Mouse (Mus musculus): ENCODE data around the gene Cct5. TPM values are rescaled to one million over a fixed set of nuclear protein-coding genes. Genes with fewer than 3 reads are reported as not detected.

Cct5 gene
- polyA plus RNA-seq, 1 experiment from 2014 or later, result 211 TPM

DNA sequence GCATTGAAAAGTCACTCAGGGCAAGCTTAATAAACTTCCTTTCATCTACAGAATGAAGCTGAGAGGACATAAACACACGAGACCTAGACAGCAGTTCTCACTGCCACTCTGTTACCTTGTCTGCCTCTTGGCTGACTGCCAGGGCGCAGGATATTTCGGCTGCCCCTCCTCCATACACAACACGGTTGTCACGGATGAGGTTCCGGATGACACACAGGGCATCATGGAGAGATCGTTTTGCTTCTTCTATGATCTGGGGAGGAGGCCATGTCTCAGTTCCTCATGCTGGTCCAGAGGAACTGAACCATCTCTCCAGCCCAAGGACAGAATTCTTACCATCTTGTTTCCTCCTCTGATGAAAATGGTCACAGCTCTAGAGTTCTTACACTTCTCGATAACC is 9.1 kb downstream of the Cct5 start:
- no peak overlapping the region for H3K4me2 ChIP-seq (replicated peaks; ENCODE audit: low read depth, low read length)
- no peaks in the 10 kb centered on the region for H3K9me3 ChIP-seq (ENCODE audit: low read length)
- H3K4me3 ChIP-seq (ENCODE audit: low read depth, low read length), result no peak overlapping the region
- no peak for TF ChIP-seq CTCF (IDR thresholded peaks at IDR 0.05)
- TF ChIP-seq EP300 (IDR thresholded peaks at IDR 0.05), result no peak
- no peak for DNase-seq (ENCODE audit: low spot score)
- H3K36me3 ChIP-seq (ENCODE audit: insufficient read depth, low read length), result peaks cover 42% of the 10 kb centered on the region; the same call in 1 of the 2 replicates
- H3K27ac ChIP-seq (ENCODE audit: low read length), result no peak overlapping the region
- no peaks in the 10 kb centered on the region for H3K27me3 ChIP-seq (replicated peaks; ENCODE audit: insufficient read depth, low read length)
- no peak for ATAC-seq
- H3K4me1 ChIP-seq (ENCODE audit: insufficient read depth, low read depth, low read length), result no peaks in the 10 kb centered on the region
- 65% methylated on average over 8 of the region's 8 CpGs for WGBS
- H3K9ac ChIP-seq (replicated peaks; ENCODE audit: low read depth), result no peak overlapping the region

DNA sequence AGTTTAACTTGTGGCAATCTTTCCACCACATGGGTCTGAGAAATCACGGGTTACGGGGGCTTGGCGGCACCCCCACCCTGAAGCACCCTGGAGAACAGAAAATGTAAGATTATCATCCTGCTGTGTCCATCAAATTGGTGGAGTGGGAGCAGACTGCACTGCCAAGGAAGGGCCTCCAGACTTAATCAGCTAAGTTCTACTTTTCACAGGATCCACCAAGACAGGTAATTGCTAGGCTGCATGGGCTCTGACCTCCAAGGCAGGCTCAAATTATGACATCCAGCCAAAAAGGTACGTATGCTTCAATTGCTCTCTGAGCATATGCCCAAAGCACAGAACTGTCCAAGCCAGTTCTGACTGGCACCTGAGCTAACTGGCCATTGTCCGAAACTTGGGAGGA is 11.4 kb downstream of the Cct5 start:
- no peak for DNase-seq (ENCODE audit: low spot score)
- Histone ChIP-seq H3K4me1 (ENCODE audit: insufficient read depth, low read depth, low read length) (no peaks in the 10 kb centered on the region), H3K36me3 (ENCODE audit: insufficient read depth, low read length) (peaks cover 32% of the 10 kb centered on the region; the same call in 1 of the 2 replicates), H3K4me3 (ENCODE audit: low read depth, low read length) (no peak overlapping the region), H3K4me2 (replicated peaks; ENCODE audit: low read depth, low read length) (no peak overlapping the region), H3K27ac (ENCODE audit: low read length) (no peak overlapping the region), H3K27me3 (replicated peaks; ENCODE audit: insufficient read depth, low read length) (no peaks in the 10 kb centered on the region), H3K9me3 (ENCODE audit: low read length) (no peaks in the 10 kb centered on the region), H3K9ac (replicated peaks; ENCODE audit: low read depth) (no peak overlapping the region)
- WGBS, result 95% methylated on average over 5 of the region's 5 CpGs
- no peak for ATAC-seq
- no peak for TF ChIP-seq EP300 (IDR thresholded peaks at IDR 0.05)
- TF ChIP-seq CTCF (IDR thresholded peaks at IDR 0.05), result no peak

DNA sequence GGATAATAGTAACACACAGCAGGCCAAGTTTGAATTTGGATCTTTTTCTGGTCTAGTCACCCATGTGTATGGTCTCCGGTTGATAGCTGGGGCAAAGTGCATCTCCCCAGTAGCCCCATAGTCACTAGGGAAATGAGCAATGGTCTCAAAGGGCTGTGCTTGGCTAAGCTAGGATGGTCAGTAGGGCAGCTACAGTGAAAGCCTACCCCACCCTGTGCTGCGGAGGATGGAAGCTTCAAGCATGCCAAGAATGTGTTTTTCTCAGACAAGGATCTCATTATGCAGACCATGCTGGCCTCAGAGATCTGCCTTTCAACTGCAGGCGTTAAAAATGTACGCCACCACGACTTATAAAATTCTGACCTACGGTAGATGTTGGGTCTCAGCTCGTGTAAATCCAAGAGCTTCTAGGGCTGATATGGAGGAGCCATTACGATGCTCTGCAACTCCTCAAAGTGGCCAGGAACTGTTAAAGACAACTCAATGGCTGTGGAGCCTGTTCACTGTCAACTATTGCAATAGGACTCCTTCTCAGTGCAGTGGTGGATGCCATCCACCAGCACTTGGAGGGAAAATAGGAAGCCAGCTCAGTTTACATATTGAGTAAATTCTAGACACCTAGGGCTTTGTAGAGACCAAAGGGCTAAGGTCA is 12.5 kb downstream of the Cct5 start:
- Histone ChIP-seq H3K4me1 (ENCODE audit: insufficient read depth, low read depth, low read length) (no peaks in the 10 kb centered on the region), H3K9ac (replicated peaks; ENCODE audit: low read depth) (no peak overlapping the region), H3K4me3 (ENCODE audit: low read depth, low read length) (no peak overlapping the region), H3K9me3 (ENCODE audit: low read length) (no peaks in the 10 kb centered on the region), H3K36me3 (ENCODE audit: insufficient read depth, low read length) (peaks cover 25% of the 10 kb centered on the region; the same call in 1 of the 2 replicates), H3K27me3 (replicated peaks; ENCODE audit: insufficient read depth, low read length) (no peaks in the 10 kb centered on the region), H3K4me2 (replicated peaks; ENCODE audit: low read depth, low read length) (no peak overlapping the region), H3K27ac (ENCODE audit: low read length) (no peak overlapping the region)
- DNase-seq (ENCODE audit: low spot score), result no peak
- no peak for ATAC-seq
- 47% methylated on average over 8 of the region's 8 CpGs for WGBS
- no peak for TF ChIP-seq CTCF (IDR thresholded peaks at IDR 0.05)
- TF ChIP-seq EP300 (IDR thresholded peaks at IDR 0.05), result no peak

DNA sequence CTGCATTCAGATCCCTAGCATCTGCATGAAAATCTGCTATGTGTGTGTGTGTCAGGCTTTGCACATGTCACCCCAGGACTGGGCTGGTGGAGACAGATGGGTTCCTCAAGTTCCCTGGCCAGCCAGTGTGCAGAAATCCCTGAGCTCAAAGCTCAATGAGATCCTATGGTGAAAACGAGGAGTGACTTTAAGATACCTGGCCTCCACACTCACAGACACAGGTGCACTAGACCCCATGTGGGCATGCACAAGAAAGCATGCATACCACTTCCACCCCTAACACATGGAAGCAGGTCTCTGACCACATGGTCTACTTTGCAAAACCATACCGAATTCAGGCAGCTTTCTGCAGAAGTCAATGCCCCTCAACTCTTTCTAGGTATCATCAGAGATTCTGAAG is 13.8 kb downstream of the Cct5 start:
- no peak for TF ChIP-seq CTCF (IDR thresholded peaks at IDR 0.05)
- TF ChIP-seq EP300 (IDR thresholded peaks at IDR 0.05), result no peak
- ATAC-seq (no peak), DNase-seq (ENCODE audit: low spot score) (no peak)
- Histone ChIP-seq H3K9ac (replicated peaks; ENCODE audit: low read depth) (no peak overlapping the region), H3K4me3 (ENCODE audit: low read depth, low read length) (no peak overlapping the region), H3K27me3 (replicated peaks; ENCODE audit: insufficient read depth, low read length) (no peaks in the 10 kb centered on the region), H3K4me1 (ENCODE audit: insufficient read depth, low read depth, low read length) (no peaks in the 10 kb centered on the region), H3K27ac (ENCODE audit: low read length) (no peak overlapping the region), H3K4me2 (replicated peaks; ENCODE audit: low read depth, low read length) (no peak overlapping the region), H3K9me3 (ENCODE audit: low read length) (no peaks in the 10 kb centered on the region), H3K36me3 (ENCODE audit: insufficient read depth, low read length) (peaks cover 16% of the 10 kb centered on the region; the same call in 1 of the 2 replicates)
- WGBS, result 71% methylated on average over 2 of the region's 2 CpGs

DNA sequence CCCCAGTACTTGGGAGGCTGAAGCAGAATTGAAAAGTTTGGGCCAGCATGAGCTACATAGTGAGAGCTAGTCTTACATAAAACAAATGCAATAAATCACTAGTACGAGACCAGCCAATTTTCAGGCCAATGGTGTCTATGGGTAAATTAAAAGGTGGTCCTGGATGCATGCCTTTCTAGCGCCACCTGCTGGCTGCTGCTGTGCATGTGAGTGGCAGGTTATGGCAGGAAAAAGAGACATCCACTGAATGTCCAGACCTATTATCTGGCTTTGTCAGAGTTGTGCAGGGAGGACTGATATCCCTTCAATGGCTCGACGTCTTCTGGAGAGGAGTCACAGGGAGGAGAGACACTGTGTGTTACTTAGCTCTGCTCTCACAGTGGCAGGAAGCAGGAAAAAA is 15.1 kb downstream of the Cct5 start:
- DNase-seq (ENCODE audit: low spot score), result peak; percentile 85
- H3K4me2 ChIP-seq (replicated peaks; ENCODE audit: low read depth, low read length), result no peak overlapping the region
- TF ChIP-seq EP300 (IDR thresholded peaks at IDR 0.05) (no peak), CTCF (IDR thresholded peaks at IDR 0.05) (peak; percentile 99)
- no peak overlapping the region for H3K9ac ChIP-seq (replicated peaks; ENCODE audit: low read depth)
- no peaks in the 10 kb centered on the region for H3K9me3 ChIP-seq (ENCODE audit: low read length)
- H3K4me1 ChIP-seq (ENCODE audit: insufficient read depth, low read depth, low read length), result no peaks in the 10 kb centered on the region
- no peaks in the 10 kb centered on the region for H3K27me3 ChIP-seq (replicated peaks; ENCODE audit: insufficient read depth, low read length)
- no peak overlapping the region for H3K4me3 ChIP-seq (ENCODE audit: low read depth, low read length)
- peak; percentile 54 for ATAC-seq
- 4% methylated on average over 4 of the region's 4 CpGs for WGBS
- peaks cover 5% of the 10 kb centered on the region; the same call in 1 of the 2 replicates for H3K36me3 ChIP-seq (ENCODE audit: insufficient read depth, low read length)
- no peak overlapping the region for H3K27ac ChIP-seq (ENCODE audit: low read length)

DNA sequence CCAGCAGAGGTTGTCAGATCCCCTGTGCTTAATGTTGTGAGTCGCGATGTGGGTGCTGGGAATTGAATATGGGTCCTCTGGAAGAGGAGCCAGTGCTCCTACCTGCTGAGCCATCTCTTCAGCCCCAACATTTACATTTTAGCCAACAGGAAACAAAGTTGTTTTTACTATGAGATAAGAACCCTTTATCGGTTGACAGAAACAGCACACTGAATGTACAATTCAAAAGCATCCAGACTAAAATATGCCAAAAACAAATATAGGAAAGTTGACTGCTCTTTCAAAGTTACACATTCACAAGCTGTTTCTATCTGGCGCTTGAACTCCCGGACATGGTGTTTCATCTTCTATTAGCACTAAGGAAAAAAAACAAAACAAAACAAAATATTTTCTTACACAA is 15.5 kb downstream of the Cct5 start:
- Histone ChIP-seq H3K4me2 (replicated peaks; ENCODE audit: low read depth, low read length) (no peak overlapping the region), H3K4me1 (ENCODE audit: insufficient read depth, low read depth, low read length) (no peaks in the 10 kb centered on the region), H3K27ac (ENCODE audit: low read length) (no peak overlapping the region), H3K4me3 (ENCODE audit: low read depth, low read length) (no peak overlapping the region), H3K9me3 (ENCODE audit: low read length) (no peaks in the 10 kb centered on the region), H3K9ac (replicated peaks; ENCODE audit: low read depth) (no peak overlapping the region), H3K36me3 (ENCODE audit: insufficient read depth, low read length) (peaks cover 5% of the 10 kb centered on the region; the same call in 1 of the 2 replicates), H3K27me3 (replicated peaks; ENCODE audit: insufficient read depth, low read length) (no peaks in the 10 kb centered on the region)
- TF ChIP-seq EP300 (IDR thresholded peaks at IDR 0.05) (no peak), CTCF (IDR thresholded peaks at IDR 0.05) (no peak)
- DNase-seq (ENCODE audit: low spot score), result no peak
- ATAC-seq, result no peak
- 73% methylated on average over 5 of the region's 5 CpGs for WGBS
